In genomic region chr10:101544203-101544602, GRCm38 (mm10) we compare ENCODE assay signal across 28 mouse cellular contexts.
"Had no signal": no experiment of that assay in that cellular context is flagged by ENCODE, and none has a peak within 500 bp of the region (broad histone marks: within the 10 kb centered on the region; RNA-seq: fewer than 3 reads in every experiment).

No protein-coding gene starts in this region.

- H3K27ac ChIP-seq: gastrocnemius, adult 2 months; heart, adult 2 months; heart, embryonic 13.5 days; heart, embryonic 15.5 days; hindbrain, embryonic 10.5 days; hindbrain, embryonic 14.5 days; intestine, embryonic 15.5 days; kidney, postnatal 0 days; layer of hippocampus, adult 2 months; left cerebral cortex, adult 2 months; limb, embryonic 10.5 days; limb, embryonic 12.5 days; liver, embryonic 12.5 days; liver, embryonic 14.5 days had no signal

- H3K4me3 ChIP-seq: gastrocnemius, adult 2 months; heart, adult 2 months; heart, embryonic 13.5 days; heart, embryonic 15.5 days; hindbrain, embryonic 10.5 days; intestine, embryonic 15.5 days; layer of hippocampus, adult 2 months; left cerebral cortex, adult 2 months; limb, embryonic 10.5 days; limb, embryonic 12.5 days; liver, embryonic 12.5 days had no signal

- ATAC-seq: forebrain, postnatal 0 days; inflammation-experienced regulatory T-cells, adult 6 months; intestine, embryonic 15.5 days; intestine, postnatal 0 days; liver, embryonic 12.5 days had no signal

- H3K36me3 ChIP-seq: heart, embryonic 13.5 days; heart, embryonic 15.5 days; hindbrain, embryonic 10.5 days; intestine, embryonic 15.5 days; limb, embryonic 10.5 days; limb, embryonic 12.5 days; liver, embryonic 12.5 days had no signal

- DNase-seq: forebrain, postnatal 0 days; gastrocnemius, adult 2 months; gastrocnemius, postnatal 10 days; gastrocnemius, postnatal 25 days; heart, adult 11 months; heart, adult 2 months; heart, postnatal 14 days; heart, postnatal 36 days; kidney, adult 18-20 months; kidney, adult 8-10 months; kidney, postnatal 14 days; kidney, postnatal 4 days; liver had no signal

- H3K9ac ChIP-seq: forebrain, postnatal 0 days; heart, embryonic 13.5 days; heart, embryonic 15.5 days; hindbrain, embryonic 14.5 days; intestine, embryonic 15.5 days; limb, embryonic 12.5 days; liver, embryonic 12.5 days; liver, embryonic 14.5 days had no signal

- H3K4me2 ChIP-seq: heart, embryonic 11.5 days; heart, embryonic 13.5 days; heart, embryonic 15.5 days; hindbrain, embryonic 14.5 days; intestine, embryonic 15.5 days; limb, embryonic 12.5 days; liver, embryonic 12.5 days had no signal

- H3K9me3 ChIP-seq: heart, embryonic 13.5 days; heart, embryonic 15.5 days; hindbrain, embryonic 10.5 days; intestine, embryonic 15.5 days; limb, embryonic 10.5 days; limb, embryonic 12.5 days; liver, embryonic 12.5 days had no signal

- H3K27me3 ChIP-seq: heart, embryonic 13.5 days; heart, embryonic 15.5 days; intestine, embryonic 15.5 days; limb, embryonic 12.5 days; liver, embryonic 12.5 days had no signal

- H3K4me1 ChIP-seq: heart, embryonic 13.5 days; heart, embryonic 15.5 days; hindbrain, embryonic 10.5 days; intestine, embryonic 15.5 days; limb, embryonic 10.5 days; limb, embryonic 12.5 days; liver, embryonic 12.5 days had no signal
